Mouse (Mus musculus) cortical plate, adult 2 months (tissue): ENCODE data around the gene Lipk. TPM values are rescaled to one million over a fixed set of nuclear protein-coding genes. Genes with fewer than 3 reads are reported as not detected.

Source experiments
- H3K27ac ChIP-seq: fragments of 200-500 bp; 2 replicates; pipeline ENCODE4 v1.5.1; 2012; ENCODE audit warnings: low read length, control low read depth, inconsistent platforms; ENCODE audit not compliant: insufficient read depth
- H3K4me1 ChIP-seq: fragments of 200-500 bp; 2 replicates; pipeline ENCODE4 v1.6.1; 2011; ENCODE audit warnings: low read length; ENCODE audit not compliant: control insufficient read depth, insufficient read depth
- H3K4me3 ChIP-seq: fragments of 200-500 bp; 2 replicates; pipeline ENCODE4 v1.5.1; 2011; ENCODE audit warnings: mild to moderate bottlenecking, low read length, control low read depth; ENCODE audit not compliant: insufficient read depth
- CTCF ChIP-seq: fragments of 200-500 bp; IDR thresholded peaks from 2 replicates; pipeline ENCODE4 v1.5.1; 2011; ENCODE audit warnings: mild to moderate bottlenecking, control low read depth, low read length; ENCODE audit not compliant: insufficient read depth; ENCODE audit errors: extremely low read depth
- POLR2A ChIP-seq: fragments of 200-500 bp; IDR thresholded peaks from 2 replicates; pipeline ENCODE4 v1.6.1; 2011; ENCODE audit warnings: mild to moderate bottlenecking, low read length, control low read depth; ENCODE audit not compliant: insufficient read depth; ENCODE audit errors: extremely low read depth
- polyA plus RNA-seq: library from polyadenylated mRNA; depleted of rRNA; stranded (reverse); fragments of >200 nt; gene quantifications from 2 replicates; pipeline ENCODE4 v1.2.3, GENCODE M21; 2012; rRNA removed

The Lipk gene
- polyA plus RNA-seq, 1 experiment, result 0.04 TPM

- TF ChIP-seq POLR2A (no peak), CTCF (no peak)
- H3K4me3 ChIP-seq, result no peak overlapping the region
- H3K27ac ChIP-seq, result no peak overlapping the region
- H3K4me1 ChIP-seq, result no peaks in the 10 kb centered on the region; the same call in 1 of the 2 replicates
Measured at GRCm38 (mm10) chr19:34063547-34063946, 55.5 kb downstream of the Lipk start.

GRCm38 (mm10) chr19:34064059-34064458 is 56.0 kb downstream of the Lipk start:
- Histone ChIP-seq H3K4me1 (no peaks in the 10 kb centered on the region; the same call in 1 of the 2 replicates), H3K27ac (no peak overlapping the region), H3K4me3 (no peak overlapping the region)
- TF ChIP-seq POLR2A (no peak), CTCF (no peak)

GRCm38 (mm10) chr19:34066779-34067472 is 58.8 kb downstream of the Lipk start, which contains the start of gene Lipn:
Gene Lipn, plus strand, starts transcription at chr19:34067358.
- Histone ChIP-seq H3K4me3 (no peak within 1 kb of the TSS), H3K27ac (no peak within 1 kb of the TSS), H3K4me1 (no peaks in the 10 kb centered on the region; the same call in 1 of the 2 replicates)
- TF ChIP-seq CTCF (no peak), POLR2A (no peak)

DNA sequence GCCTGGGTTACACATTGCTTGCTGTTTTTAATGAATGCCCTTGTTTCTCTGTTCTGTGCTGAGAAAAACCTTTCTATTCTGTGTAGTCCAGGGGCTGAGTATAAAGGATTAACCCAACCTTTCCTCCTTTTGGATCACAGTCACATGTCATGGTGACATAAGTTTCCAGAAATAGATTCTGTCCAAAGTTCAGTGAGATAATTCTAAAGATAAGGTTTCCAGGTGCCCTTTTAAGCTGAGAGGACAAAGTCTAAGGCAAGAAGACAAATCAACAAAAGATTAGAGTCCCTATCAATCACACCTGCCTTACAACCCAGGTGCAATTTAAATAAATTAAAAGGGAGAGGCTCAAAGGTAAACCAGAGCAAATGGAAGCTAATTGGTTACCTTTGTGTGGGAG is 66.1 kb downstream of the Lipk start:
- H3K4me1 ChIP-seq, result no peaks in the 10 kb centered on the region
- no peak overlapping the region for H3K27ac ChIP-seq
- no peak for TF ChIP-seq POLR2A
- H3K4me3 ChIP-seq, result no peak overlapping the region

GRCm38 (mm10) chr19:34078130-34078529 is 70.0 kb downstream of the Lipk start:
- H3K4me3 ChIP-seq, result no peak overlapping the region
- TF ChIP-seq CTCF (no peak), POLR2A (no peak)
- H3K27ac ChIP-seq, result no peak overlapping the region
- H3K4me1 ChIP-seq, result no peaks in the 10 kb centered on the region

DNA sequence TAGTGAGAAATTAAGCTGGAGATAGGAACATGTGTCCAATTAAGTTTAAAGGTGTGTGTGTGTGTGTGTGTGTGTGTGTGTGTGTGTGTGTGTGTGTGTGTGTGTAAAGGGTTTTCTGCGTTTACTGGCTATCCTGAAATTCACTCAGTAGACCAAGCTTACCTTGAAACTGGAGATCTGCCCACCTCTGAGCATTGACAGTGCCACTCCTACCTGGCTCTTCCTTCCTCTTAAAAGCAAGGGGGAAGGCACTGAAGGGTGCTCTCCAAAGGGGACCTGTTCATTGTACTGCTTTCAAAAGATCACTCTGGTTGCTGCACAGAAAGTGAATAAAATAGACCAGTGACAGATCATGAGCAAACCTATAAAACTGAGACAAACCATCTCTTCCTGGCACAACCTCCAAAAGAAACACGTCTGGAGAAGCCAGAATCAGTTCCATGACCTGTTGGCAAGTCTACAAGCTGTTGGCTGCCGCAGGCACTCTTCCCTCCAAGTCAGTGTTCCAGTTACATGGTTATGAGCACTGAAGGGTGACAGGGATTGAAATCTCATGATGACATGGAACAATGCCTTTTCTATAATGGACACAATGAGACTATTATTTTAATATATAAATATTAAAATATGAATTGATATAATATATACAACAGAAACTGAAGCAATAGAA is 81.1 kb downstream of the Lipk start:
- no peaks in the 10 kb centered on the region for H3K4me1 ChIP-seq
- no peak overlapping the region for H3K27ac ChIP-seq
- no peak overlapping the region for H3K4me3 ChIP-seq
- TF ChIP-seq CTCF (no peak), POLR2A (no peak)

DNA sequence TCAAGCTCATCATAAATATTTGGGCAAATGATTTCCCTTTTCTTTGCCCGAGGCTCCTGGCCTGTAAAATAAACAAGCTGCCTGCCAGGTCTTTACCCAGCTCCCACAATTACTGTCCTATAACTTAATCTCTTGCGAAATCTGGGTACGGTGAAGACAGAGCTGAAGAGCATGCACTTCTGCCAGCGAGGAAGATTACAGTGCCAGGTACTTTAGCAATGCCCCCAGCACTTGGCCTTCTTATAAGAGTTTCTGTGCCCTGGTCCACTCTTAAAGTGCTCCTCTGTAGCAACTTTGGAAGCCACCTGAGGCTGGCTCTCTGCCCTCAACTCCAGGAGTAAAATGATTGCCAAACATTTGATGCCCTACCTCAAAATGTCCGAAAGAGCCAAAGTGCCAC is 87.3 kb downstream of the Lipk start:
- TF ChIP-seq POLR2A (no peak), CTCF (no peak)
- H3K27ac ChIP-seq, result no peak overlapping the region
- H3K4me3 ChIP-seq, result no peak overlapping the region
- no peaks in the 10 kb centered on the region for H3K4me1 ChIP-seq

DNA sequence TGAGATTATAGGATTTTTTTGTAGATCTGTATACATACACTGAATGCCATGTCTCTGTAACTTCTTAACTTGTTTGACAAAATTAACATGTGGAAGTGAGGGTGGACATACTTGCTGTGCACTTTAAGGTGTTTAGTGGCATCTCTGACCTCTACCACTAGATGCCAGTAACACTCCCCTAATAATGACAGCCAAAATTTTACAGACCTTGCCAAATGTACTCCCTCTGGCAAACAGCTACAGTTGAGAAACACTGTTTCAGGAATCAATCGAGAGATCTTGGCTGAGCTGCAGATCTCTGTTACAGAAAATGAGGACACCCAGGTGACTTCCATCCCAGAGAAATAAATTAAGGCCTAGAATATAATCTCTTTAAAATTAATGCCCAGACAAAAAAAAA is 88.1 kb downstream of the Lipk start:
- no peaks in the 10 kb centered on the region for H3K4me1 ChIP-seq
- H3K27ac ChIP-seq, result no peak overlapping the region
- TF ChIP-seq POLR2A (no peak), CTCF (no peak)
- H3K4me3 ChIP-seq, result no peak overlapping the region

Other genes with a start within 250 kb of the Lipk start
- 5.1 and 5.2 TPM in 2 replicates for gene Lipo3, start 246.3 kb upstream of the Lipk start, polyA plus RNA-seq
- gene Lipo1, start 220.8 kb upstream of the Lipk start, polyA plus RNA-seq, result not detected in 2 replicates
- gene Lipf, start 47.1 kb upstream of the Lipk start, polyA plus RNA-seq, result not detected in 2 replicates
- gene Lipn, start 59.1 kb downstream of the Lipk start, polyA plus RNA-seq, result not detected in 2 replicates
- 0.13 and 0.19 TPM in 2 replicates for gene Lipm, start 92.6 kb downstream of the Lipk start, polyA plus RNA-seq
- 0.04 and 0.57 TPM in 2 replicates for gene Ankrd22, start 157.8 kb downstream of the Lipk start, polyA plus RNA-seq
- 16.4 TPM in 2 replicates for gene Stambpl1, start 183.9 kb downstream of the Lipk start, polyA plus RNA-seq
- 34.9 and 39.0 TPM in 2 replicates for gene Acta2, start 247.3 kb downstream of the Lipk start, polyA plus RNA-seq